Mouse (Mus musculus) embryo, embryonic 11.5 days (tissue): ENCODE measurements at regions not wholly inside any gene's neighbourhood (a gene's known extent, or its start where the extent isn't known, plus 50 kb on each side); places are given as distances from the start of the nearest gene placed in this dataset.

Experiments used
- DNase-seq: peaks from one replicate; pipeline ENCODE4 v3.0.0-alpha.2; 2012; ENCODE audit warnings: low read depth, low spot score

DNA sequence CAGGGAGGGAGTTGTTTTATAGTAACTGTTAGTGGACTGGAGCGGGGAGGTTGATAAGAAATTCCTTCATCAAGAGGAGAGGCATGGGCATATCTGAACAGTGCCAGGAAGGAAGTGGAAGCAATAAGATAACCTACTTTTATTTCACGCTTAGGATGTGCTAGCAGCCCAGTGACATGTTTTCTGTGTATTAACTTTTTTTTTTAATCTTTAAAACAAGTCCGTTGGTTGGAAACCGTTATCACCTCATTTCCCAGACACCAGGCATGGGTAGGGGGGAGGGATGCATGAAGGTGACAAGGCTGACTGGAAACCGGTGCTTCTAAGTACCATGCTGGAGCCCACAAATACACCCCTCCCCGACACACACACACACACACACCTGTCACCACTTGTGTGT is 394.7 kb downstream of the Tshz3 start:
- no peak for DNase-seq

DNA sequence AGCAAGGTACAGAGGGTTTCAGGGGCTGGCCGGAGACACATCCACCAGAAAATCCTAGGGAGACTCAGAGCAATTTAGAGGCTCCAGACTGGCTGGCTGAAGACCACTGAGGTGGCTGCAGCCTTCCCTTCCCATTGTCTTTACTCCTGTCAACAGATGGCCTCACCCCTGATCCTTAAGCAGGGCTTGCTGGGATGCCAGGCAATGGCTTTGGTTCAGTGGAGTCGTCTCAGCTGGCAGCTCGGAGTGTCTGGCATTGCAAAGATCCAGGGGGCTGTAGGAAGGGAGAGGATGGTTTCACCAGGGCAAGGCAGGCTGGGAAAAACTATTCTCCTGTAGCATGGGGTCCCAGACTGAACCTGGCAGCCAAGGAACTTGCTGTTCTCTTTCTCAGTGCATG is 395.8 kb downstream of the Tshz3 start:
- DNase-seq, result no peak

- DNase-seq, result no peak
Measured at GRCm38 (mm10) chr7:37095839-37096238, 397.9 kb downstream of the Tshz3 start.

DNA sequence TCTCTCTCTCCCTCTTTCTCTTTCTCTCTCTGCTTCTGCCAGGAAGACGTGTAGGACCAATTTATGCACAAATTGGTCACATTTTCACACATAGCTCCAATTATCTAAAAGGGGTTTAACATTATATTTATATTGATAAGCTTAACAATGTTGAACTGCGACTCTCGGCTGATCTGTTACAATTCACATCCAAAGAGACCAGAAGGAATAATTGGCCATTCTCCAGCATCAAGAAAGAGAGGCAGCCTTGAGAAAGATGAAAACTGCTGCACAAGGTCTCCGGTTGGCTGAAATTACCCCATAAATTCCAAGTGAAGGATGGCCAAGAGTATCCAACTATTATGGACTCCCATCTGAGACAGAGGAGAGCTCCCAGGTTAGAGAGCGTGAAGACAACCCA is 398.4 kb downstream of the Tshz3 start:
- no peak for DNase-seq

GRCm38 (mm10) chr7:37098950-37099349 is 401.0 kb downstream of the Tshz3 start:
- DNase-seq, result no peak

DNA sequence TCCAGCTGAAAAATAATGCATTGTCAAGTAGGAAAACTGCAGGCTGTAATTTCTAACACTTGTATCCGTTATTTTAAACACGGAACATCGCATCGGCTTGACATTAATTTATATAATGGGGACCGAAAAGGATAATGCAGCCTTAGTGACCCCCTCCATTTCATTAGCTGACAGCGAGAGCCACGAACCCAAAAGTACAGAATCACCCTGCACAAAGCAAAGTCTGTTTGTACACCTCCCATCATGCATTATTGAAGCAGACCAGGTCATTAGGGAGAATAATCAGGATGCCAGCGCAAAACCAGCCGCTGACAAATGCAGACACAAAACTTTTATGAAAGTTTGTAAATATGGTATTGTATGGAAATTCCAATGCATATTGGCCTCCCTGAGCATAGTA is 406.8 kb downstream of the Tshz3 start:
- DNase-seq, result no peak

- no peak for DNase-seq
Measured at GRCm38 (mm10) chr7:37111071-37111470, 413.2 kb downstream of the Tshz3 start.

DNA sequence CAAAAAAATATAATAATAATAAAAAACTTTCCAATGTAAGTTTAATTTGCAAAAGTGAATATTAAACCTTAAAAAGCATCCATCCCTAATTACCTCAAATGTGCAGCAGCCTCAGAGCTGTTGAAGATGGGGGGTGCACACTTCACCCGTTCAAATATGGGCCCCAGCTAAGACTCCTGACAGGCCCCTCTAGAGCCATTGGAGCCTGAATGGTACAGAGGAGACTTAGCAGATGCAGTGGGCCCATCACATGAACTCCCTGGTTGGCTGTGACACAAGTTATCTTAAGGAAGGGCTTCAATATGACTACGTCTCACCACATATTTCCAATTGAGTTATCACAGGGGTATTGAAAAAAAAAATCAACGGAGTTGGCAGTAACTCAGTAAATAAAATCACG is 422.9 kb downstream of the Tshz3 start:
- DNase-seq, result no peak

GRCm38 (mm10) chr7:37140191-37140590 is 442.3 kb downstream of the Tshz3 start:
- no peak for DNase-seq

DNA sequence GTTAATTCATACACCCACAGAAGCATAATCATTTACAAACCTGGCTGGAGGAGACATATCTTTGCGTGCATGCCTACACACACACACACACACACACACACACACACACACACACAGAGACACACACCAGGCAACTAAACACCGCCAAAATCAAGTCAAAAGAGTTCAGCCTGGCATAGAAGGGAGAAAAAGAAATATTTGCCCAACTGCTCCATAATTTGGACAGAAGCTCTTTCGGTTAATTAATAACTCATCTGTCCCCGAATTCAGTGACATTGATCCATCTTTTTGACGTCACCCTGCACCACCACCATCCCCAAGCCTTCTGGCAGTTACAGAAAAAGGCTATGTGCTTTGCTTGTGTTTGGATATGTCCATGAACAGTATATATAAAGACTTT is 444.9 kb downstream of the Tshz3 start:
- no peak for DNase-seq

GRCm38 (mm10) chr7:37144303-37144702 is 446.4 kb downstream of the Tshz3 start:
- no peak for DNase-seq

GRCm38 (mm10) chr7:37149711-37150110 is 451.8 kb downstream of the Tshz3 start:
- no peak for DNase-seq

DNA sequence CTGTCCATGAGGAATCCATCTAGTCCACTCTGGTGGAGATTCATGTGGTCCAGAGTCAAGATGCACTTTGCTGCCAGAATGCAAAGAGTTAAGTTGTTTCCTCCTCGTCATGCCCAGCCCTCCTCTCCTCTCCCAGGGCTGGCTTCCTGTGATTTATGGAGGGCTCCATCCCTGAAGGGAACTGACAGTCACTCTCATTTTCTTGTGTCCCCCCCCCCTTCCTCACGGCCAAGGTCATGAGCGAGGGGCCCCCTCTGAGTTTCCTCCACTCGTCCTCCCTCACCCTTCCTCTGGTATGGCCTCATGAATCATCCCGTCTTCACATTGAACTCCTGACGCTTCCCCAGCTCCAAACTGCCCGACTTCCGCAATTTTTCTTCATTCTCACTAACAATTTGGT is 461.9 kb downstream of the Tshz3 start:
- no peak for DNase-seq

DNA sequence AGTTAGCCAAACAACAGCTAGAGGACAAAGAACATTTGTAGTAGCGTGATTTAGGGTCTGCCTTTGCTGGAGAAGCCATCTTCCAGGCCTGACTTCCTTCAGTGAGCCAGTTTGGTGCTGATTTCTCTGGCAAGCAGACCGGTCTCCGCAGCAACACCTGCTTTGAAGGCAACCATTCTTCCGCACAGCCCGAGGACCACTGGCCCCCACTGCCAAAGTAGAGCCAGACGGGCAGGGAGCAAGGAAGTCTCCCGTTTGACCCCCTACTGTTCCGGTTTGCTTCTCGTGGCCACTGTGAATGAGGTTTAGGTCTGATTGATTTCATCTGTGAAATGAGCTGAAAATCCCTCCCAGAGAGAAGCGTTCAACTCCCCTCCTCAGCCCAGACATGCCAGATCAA is 471.0 kb downstream of the Tshz3 start:
- no peak for DNase-seq

GRCm38 (mm10) chr7:37175746-37176145 is 477.8 kb downstream of the Tshz3 start:
- no peak for DNase-seq

- DNase-seq, result no peak
Measured at GRCm38 (mm10) chr7:37178256-37178655, 480.3 kb downstream of the Tshz3 start.

DNA sequence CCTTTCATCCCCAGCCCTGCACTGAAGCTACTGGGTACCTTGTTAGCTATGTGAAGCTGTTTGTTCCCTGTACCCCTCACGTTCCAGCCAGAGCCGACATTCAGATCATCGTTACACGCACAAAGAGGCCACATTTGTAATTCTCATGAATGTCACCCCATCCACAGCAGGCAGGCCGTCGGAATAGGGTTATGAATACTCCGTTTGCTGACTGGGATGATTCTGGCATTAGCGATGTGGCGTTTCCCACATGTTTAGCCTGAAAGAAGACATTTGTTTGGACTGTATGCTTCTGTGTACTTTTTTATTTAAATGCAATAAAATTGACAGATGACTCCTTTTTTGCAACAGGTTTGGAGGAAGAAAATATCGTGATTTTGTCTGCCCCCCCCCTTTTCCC is 482.0 kb downstream of the Tshz3 start:
- DNase-seq, result no peak

- DNase-seq, result peak; percentile 50
Measured at GRCm38 (mm10) chr7:37180416-37180815, 482.5 kb downstream of the Tshz3 start.

GRCm38 (mm10) chr7:37181109-37181508 is 483.2 kb downstream of the Tshz3 start:
- no peak for DNase-seq

DNA sequence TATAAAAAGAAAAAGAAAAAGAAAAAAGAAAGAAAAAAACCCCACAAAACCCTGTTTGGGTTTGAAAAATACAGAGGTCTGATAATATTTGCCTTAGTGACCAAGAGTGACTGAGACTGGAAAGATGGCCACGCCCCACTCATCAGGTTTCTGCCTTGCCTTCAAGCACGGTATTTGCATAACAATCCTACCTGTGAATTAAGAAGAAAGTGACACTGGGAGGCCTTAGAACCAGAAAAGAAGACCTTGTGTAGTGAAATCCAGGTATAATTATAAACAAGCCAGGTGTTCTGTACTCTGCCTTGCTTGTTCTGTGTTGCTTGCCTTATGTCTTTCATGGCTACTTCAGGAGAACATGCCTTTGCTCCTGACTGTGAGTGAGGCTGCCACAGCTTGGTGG is 494.6 kb downstream of the Tshz3 start:
- no peak for DNase-seq

- no peak for DNase-seq
Measured at GRCm38 (mm10) chr7:37204800-37205199, 506.9 kb downstream of the Tshz3 start.

DNA sequence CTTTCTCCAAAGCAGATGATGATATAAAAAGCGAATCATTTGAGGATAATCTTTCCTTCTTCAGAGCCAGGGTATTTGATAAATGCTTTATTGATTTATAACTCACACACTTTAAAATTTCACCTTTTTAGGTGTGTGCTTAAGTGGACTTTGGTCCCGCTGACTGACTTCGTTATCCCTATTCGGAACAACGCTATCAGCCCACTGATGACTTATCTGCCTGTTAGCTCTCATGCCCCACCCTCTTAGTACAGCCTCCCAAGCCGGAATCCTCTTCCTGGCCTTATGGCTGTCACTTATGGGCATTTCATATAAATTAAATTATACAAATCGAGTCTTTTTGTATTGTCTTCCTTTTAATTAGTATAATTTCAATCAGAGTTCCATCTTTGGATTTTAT is 510.4 kb downstream of the Tshz3 start:
- DNase-seq, result no peak

DNA sequence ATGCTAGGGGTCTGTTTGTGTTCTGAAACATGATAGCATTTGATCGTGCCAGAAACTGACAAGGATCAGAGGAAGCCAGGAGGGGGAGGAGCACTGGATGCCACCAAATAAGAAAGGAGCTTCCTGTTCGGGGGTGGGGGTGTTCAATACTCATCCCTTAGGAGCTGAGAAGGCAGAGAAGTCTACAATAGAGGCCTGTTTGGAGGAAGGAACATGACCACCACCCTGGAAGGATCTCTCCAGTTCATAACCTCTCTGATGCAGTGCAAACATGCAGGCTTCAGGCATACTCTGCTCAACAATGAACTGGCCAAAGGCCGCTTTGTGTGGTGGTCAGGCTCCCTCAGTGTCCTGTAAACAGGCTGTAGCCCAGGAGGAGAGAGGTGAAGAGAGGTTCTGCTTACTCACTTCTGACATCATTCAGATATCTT is 515.8 kb downstream of the Tshz3 start:
- DNase-seq, result no peak

DNA sequence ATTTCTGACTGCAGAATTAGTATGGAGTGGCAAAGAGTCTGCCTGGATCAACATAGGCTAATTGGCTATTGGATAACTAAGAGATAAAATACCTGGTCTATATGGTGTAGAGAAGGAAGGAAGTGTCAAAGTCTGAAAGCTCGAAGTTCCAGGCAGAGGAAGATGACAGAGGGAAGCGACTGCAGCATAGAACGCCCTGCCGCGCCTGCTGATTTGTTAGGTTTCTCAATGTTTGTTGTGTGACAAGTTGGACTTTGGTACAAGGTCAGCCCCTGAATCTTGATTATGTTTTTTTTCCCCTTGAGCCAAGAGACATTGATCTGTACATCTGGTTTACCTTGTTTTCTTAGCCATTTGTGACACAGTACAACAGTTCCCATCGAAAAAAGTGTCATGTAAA is 517.6 kb downstream of the Tshz3 start:
- DNase-seq, result no peak

GRCm38 (mm10) chr7:37220476-37220875 is 522.6 kb downstream of the Tshz3 start:
- DNase-seq, result no peak
